10 mouse cellular contexts compared by ENCODE assay signal in the genomic region with DNA sequence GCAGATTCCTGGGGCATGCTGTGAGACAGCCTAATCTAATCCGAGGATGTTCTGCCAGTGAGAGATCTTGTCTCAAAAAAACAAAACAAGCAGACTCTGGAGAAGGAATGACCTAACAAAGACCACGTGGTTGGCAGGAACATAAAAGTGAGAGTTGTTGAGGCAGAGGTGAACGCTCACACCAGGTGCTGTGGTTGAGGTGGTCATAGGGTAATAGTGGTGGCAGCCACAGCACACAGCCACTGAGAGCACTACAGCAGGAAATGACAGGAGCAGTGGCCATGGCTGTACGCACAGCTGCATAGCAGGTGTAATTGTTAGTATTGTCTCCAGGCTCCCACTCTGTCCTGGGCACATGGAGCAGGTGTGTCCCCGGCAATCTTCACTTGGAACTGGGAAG.
"Had no signal": no experiment of that assay in that cellular context is flagged by ENCODE, and none has a peak within 500 bp of the region (broad histone marks: within the 10 kb centered on the region; RNA-seq: fewer than 3 reads in every experiment).

No protein-coding gene starts in this region.

- ATAC-seq: intestine, embryonic 16.5 days; lung, postnatal 0 days; midbrain, embryonic 16.5 days had no signal

- DNase-seq: kidney, adult 8-10 months; kidney, postnatal 36 days; lung, adult 2 months; lung, postnatal 36 days; right cerebral cortex, adult 18-20 months; right cerebral cortex, postnatal 25 days; thymus, postnatal 4 days had no signal
